Mouse (Mus musculus) thymus, adult 2 months (tissue): ENCODE results near the gene Rpl21.

Experiments used
- CTCF ChIP-seq: fragments of 200-500 bp; IDR thresholded peaks from 2 replicates; pipeline ENCODE4 v1.5.1; 2012; ENCODE audit warnings: mild to moderate bottlenecking, control low read depth, low read length, moderate library complexity, borderline replicate concordance; ENCODE audit not compliant: control insufficient read depth, poor library complexity, insufficient read depth; ENCODE audit errors: extremely low read depth
- POLR2A ChIP-seq: fragments of 200-500 bp; IDR thresholded peaks from 2 replicates; pipeline ENCODE4 v1.6.1; 2012; ENCODE audit warnings: mild to moderate bottlenecking, low read length, control low read depth, moderate library complexity; ENCODE audit not compliant: control insufficient read depth, poor library complexity, insufficient read depth; ENCODE audit errors: extremely low read depth

GRCm38 (mm10) chr5:146794084-146794852 is 38.4 kb upstream of the Rpl21 start:
- TF ChIP-seq CTCF (no peak), POLR2A (peak; percentile 45; the same call in 1 of the 2 replicates)
